Mouse (Mus musculus) mesoderm, embryonic 11.5 days (tissue): ENCODE data around the gene 3100002H09Rik.

Experiments used
- DNase-seq: peaks from one replicate; pipeline ENCODE4 v3.0.0-alpha.2; 2012; ENCODE audit warnings: low read depth, low spot score

The 3100002H09Rik gene

GRCm38 (mm10) chr4:124610703-124611102 lies at the start of gene 3100002H09Rik:
Gene 3100002H09Rik, minus strand, starts transcription at chr4:124610803.
- DNase-seq = no peak

GRCm38 (mm10) chr4:124659251-124660217 lies 48.9 kb upstream of the 3100002H09Rik start:
- DNase-seq = no peak

GRCm38 (mm10) chr4:124658412-124658851 lies 47.8 kb upstream of the 3100002H09Rik start:
- no peak for DNase-seq

- DNase-seq = no peak
Observed at GRCm38 (mm10) chr4:124657781-124658180, 47.2 kb upstream of the 3100002H09Rik start.

GRCm38 (mm10) chr4:124656854-124657650 lies 46.4 kb upstream of the 3100002H09Rik start:
- peak; percentile 84 for DNase-seq

GRCm38 (mm10) chr4:124656518-124656853 lies 45.9 kb upstream of the 3100002H09Rik start, which contains the start of gene Pou3f1:
Gene Pou3f1, plus strand, starts transcription at chr4:124656807.
- DNase-seq = no peak

- peak; percentile 70 for DNase-seq
Observed at GRCm38 (mm10) chr4:124652886-124653285, 42.3 kb upstream of the 3100002H09Rik start.

- no peak for DNase-seq
Observed at GRCm38 (mm10) chr4:124647909-124648308, 37.3 kb upstream of the 3100002H09Rik start.

- no peak for DNase-seq
Observed at GRCm38 (mm10) chr4:124646591-124646990, 36.0 kb upstream of the 3100002H09Rik start.

GRCm38 (mm10) chr4:124644974-124645433 lies 34.4 kb upstream of the 3100002H09Rik start:
- DNase-seq = no peak

- DNase-seq = no peak
Observed at GRCm38 (mm10) chr4:124643859-124644258, 33.3 kb upstream of the 3100002H09Rik start.

- no peak for DNase-seq
Observed at GRCm38 (mm10) chr4:124639715-124640114, 29.1 kb upstream of the 3100002H09Rik start.

- peak; percentile 71 for DNase-seq
Observed at GRCm38 (mm10) chr4:124633281-124633680, 22.7 kb upstream of the 3100002H09Rik start.

- DNase-seq = no peak
Observed at GRCm38 (mm10) chr4:124632856-124633255, 22.3 kb upstream of the 3100002H09Rik start.

- DNase-seq = no peak
Observed at GRCm38 (mm10) chr4:124631456-124631855, 20.9 kb upstream of the 3100002H09Rik start.

GRCm38 (mm10) chr4:124626836-124627235 lies 16.2 kb upstream of the 3100002H09Rik start:
- DNase-seq = no peak

GRCm38 (mm10) chr4:124624111-124624581 lies 13.5 kb upstream of the 3100002H09Rik start:
- no peak for DNase-seq

- DNase-seq = no peak
Observed at GRCm38 (mm10) chr4:124622566-124622965, 12.0 kb upstream of the 3100002H09Rik start.

- DNase-seq = no peak
Observed at GRCm38 (mm10) chr4:124621406-124621805, 10.8 kb upstream of the 3100002H09Rik start.

- DNase-seq = no peak
Observed at GRCm38 (mm10) chr4:124618599-124618998, 8.0 kb upstream of the 3100002H09Rik start.

- DNase-seq = no peak
Observed at GRCm38 (mm10) chr4:124616636-124617035, 6.0 kb upstream of the 3100002H09Rik start.

GRCm38 (mm10) chr4:124615986-124616385 lies 5.4 kb upstream of the 3100002H09Rik start:
- DNase-seq = peak; percentile 34
